Mouse (Mus musculus): ENCODE data around the gene Mipep. TPM values are rescaled to one million over a fixed set of nuclear protein-coding genes. Genes with fewer than 3 reads are reported as not detected.

Gene Mipep
- polyA plus RNA-seq, 1 experiment from 2014 or later, result 20.8 TPM

DNA sequence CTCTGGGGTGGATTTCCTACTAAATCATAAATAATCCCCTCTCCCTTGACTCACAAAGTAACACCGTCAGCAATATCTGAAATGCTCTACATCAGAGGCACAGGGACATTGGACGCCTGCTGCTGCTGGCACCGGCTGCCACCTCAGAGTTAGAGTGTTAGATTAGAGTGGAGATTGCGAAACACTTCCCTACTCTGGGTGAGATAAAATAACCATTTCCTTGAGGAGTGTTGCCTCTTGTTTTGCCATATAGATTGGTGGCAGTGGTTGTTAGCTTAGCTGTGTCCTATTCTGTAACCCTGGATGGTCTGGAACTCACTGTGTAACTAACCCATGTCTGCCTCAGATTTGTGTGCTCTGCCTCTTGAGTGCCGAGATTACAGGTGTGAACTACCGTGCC lies 39.2 kb upstream of the Mipep start:
- 91% methylated on average over 6 of the region's 6 CpGs for WGBS
- 0 out of 2 replicates have a peak, but pooled peaks cover 2% of the 10 kb centered on the region for H3K4me1 ChIP-seq (replicated peaks)
- H3K27ac ChIP-seq, result no peak overlapping the region
- no peaks in the 10 kb centered on the region for H3K9me3 ChIP-seq
- H3K27me3 ChIP-seq (ENCODE audit: insufficient read depth, poor library complexity, severe bottlenecking), result no peaks in the 10 kb centered on the region
- H3K4me3 ChIP-seq, result no peak overlapping the region
- H3K36me3 ChIP-seq, result peaks cover 88% of the 10 kb centered on the region
- no peak for DNase-seq (ENCODE audit: low spot score)

DNA sequence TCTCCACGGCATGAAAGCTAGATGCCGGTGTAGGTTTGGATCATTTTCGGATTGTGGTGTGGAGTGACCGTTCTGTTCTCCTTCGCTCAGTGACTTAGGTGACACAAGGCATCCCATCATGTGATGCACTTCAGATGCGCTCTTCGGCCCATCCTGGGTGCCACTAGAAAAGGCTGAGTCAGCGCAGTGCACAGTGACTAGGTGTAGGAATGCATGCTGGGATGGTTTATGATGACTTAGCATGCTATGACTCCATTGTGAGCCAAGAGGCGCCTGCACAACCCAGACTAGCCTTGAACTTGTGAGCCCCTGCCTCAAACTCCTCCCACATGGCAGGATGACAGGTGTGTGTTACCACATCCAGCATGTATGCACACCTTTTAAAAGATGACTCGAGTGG lies 38.2 kb upstream of the Mipep start:
- WGBS, result 95% methylated on average over 10 of the region's 10 CpGs
- H3K36me3 ChIP-seq, result peaks cover 88% of the 10 kb centered on the region
- no peak overlapping the region for H3K4me3 ChIP-seq

DNA sequence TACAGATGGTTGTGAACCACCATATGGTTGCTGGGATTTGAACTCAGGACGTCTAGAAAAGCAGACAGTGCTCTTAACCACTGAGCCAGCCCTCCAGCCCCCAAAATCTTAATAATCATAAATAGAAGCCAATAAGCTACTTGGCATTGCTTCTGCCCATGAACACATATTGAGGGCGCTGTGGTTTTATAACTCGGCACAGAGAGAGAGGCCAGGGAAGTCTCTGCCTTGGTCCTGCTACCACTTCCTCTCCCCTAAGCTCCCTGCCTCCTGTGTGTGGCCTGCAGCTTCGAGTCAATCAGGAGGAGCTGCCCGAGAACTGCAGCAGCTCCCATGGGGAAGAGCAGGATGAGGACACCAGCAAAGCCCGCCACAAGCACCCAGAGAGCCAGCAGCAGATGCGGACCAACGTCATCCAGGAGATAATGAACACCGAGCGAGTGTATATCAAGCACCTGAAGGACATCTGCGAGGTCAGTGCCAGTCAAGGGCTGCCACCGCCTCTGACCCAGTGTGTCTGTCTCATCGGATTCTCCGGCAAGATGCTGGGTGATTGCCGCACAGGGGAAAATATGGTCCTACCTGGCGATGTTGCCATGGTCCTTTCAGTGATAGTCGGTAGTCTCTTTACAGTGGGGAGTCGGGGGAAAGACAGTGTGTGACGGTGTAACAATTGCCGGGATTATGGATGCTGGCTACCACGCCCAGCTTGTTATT lies 37.1 kb upstream of the Mipep start:
- no peaks in the 10 kb centered on the region for H3K27me3 ChIP-seq (ENCODE audit: insufficient read depth, poor library complexity, severe bottlenecking)
- peaks cover 88% of the 10 kb centered on the region for H3K36me3 ChIP-seq
- 91% methylated on average over 21 of the region's 21 CpGs for WGBS

More for the DNA sequence above, 38.2 kb upstream of the Mipep start:
- no peak for DNase-seq (ENCODE audit: low spot score)
- no peaks in the 10 kb centered on the region for H3K27me3 ChIP-seq (ENCODE audit: insufficient read depth, poor library complexity, severe bottlenecking)
- H3K27ac ChIP-seq, result no peak overlapping the region
- no peaks in the 10 kb centered on the region for H3K4me1 ChIP-seq (replicated peaks)
- H3K9me3 ChIP-seq, result no peaks in the 10 kb centered on the region

DNA sequence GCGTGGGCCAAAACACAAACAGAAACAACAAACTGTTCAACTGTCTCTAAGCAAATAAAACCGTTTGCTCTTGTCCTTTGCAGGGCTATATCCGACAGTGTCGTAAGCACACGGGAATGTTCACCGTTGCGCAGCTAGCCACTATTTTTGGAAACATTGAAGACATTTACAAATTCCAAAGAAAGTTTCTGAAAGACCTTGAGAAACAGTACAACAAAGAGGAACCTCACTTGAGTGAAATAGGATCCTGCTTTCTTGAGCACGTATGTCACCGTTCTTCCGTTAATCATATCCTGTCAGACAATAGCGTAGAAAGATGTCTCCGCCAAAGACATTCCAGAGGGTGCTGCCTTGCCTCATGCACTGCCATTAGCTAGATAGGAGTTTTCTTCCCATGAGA lies 34.5 kb upstream of the Mipep start:
- Histone ChIP-seq H3K9me3 (no peaks in the 10 kb centered on the region), H3K4me3 (no peak overlapping the region), H3K27ac (no peak overlapping the region), H3K27me3 (ENCODE audit: insufficient read depth, poor library complexity, severe bottlenecking) (no peaks in the 10 kb centered on the region), H3K36me3 (peaks cover 96% of the 10 kb centered on the region), H3K4me1 (replicated peaks) (no peaks in the 10 kb centered on the region)
- 86% methylated on average over 12 of the region's 12 CpGs for WGBS
- no peak for DNase-seq (ENCODE audit: low spot score)

More for the DNA sequence above, 37.1 kb upstream of the Mipep start:
- Histone ChIP-seq H3K4me3 (no peak overlapping the region), H3K4me1 (replicated peaks) (no peaks in the 10 kb centered on the region), H3K9me3 (no peaks in the 10 kb centered on the region), H3K27ac (no peak overlapping the region)
- DNase-seq (ENCODE audit: low spot score), result no peak

DNA sequence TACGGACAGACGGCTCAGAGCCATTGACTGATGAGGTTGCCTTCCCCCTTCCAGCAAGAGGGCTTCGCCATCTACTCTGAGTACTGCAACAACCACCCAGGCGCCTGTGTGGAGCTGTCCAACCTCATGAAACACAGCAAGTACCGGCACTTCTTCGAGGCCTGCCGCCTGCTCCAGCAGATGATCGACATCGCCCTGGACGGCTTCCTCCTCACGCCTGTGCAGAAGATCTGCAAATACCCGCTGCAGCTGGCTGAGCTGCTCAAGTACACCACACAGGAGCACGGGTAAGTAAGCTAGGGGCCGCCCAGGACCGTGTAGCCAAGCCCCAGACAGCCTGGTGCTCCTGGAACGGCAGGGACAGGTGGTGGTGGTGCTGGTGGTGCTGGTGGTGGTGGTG lies 32.8 kb upstream of the Mipep start:
- H3K27ac ChIP-seq, result no peak overlapping the region
- no peaks in the 10 kb centered on the region for H3K9me3 ChIP-seq
- H3K36me3 ChIP-seq, result peaks cover 96% of the 10 kb centered on the region
- DNase-seq (ENCODE audit: low spot score), result no peak
- H3K27me3 ChIP-seq (ENCODE audit: insufficient read depth, poor library complexity, severe bottlenecking), result no peaks in the 10 kb centered on the region
- H3K4me1 ChIP-seq (replicated peaks), result no peaks in the 10 kb centered on the region
- H3K4me3 ChIP-seq, result no peak overlapping the region
- WGBS, result 95% methylated on average over 16 of the region's 16 CpGs

DNA sequence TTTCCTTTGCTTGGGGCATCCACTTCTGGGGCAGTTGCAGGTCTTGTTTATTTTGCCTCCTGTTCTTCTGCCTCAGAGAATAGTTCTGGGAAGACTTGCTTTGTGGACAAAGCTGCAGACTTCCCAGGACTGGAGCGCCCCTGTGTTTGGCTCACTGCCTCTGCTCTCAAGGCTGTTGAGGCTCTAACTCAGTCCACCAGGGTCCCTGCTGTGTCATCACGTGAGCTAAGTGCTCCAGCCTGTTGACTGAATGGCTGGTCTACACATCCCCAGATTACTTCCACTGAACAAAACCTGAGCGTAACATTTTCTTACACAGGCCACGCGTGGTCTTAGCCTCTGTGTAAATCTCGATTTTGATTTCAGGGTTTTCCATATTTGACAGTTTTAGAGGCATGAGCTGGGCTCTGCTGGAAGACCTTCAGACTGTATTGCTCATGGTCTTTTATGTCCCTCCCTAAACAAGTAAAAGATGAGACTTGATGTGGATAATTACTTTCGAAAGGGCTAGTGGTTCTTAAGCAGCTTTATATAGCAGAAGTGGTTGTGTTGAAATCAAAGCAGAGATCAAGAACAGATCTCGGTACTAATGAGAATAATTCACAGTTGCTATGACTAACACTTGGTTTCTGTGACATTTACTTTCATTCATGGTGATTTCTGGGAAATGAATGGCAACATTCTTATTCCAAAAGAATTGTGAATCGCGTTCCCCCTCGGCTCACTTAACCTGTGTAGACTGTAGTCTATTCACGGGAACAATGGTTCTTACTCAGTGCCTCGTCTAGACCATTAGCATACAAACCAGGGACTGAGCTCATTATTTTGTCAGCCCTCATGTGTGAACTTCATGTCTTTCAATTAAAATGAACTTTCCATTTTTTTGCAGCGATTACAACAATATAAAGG lies 31.2 kb upstream of the Mipep start:
- no peak overlapping the region for H3K27ac ChIP-seq
- 81% methylated on average over 14 of the region's 14 CpGs for WGBS
- H3K4me3 ChIP-seq, result no peak overlapping the region
- H3K4me1 ChIP-seq (replicated peaks), result no peaks in the 10 kb centered on the region
- DNase-seq (ENCODE audit: low spot score), result no peak
- peaks cover 96% of the 10 kb centered on the region for H3K36me3 ChIP-seq
- H3K27me3 ChIP-seq (ENCODE audit: insufficient read depth, poor library complexity, severe bottlenecking), result no peaks in the 10 kb centered on the region
- H3K9me3 ChIP-seq, result no peaks in the 10 kb centered on the region

DNA sequence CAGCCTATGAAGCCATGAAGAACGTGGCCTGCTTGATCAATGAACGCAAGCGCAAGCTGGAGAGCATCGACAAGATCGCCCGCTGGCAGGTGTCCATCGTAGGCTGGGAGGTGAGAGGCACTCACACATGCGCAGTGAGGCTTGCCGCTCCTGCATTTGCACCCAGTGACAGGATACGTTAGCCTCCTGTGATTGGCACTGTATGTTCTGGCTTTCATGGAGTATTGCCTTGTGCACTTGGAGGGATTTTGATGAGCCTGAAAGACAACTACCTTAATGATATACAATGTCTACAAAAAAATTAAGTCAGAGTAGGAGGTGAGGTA lies 30.6 kb upstream of the Mipep start:
- no peak for DNase-seq (ENCODE audit: low spot score)

DNA sequence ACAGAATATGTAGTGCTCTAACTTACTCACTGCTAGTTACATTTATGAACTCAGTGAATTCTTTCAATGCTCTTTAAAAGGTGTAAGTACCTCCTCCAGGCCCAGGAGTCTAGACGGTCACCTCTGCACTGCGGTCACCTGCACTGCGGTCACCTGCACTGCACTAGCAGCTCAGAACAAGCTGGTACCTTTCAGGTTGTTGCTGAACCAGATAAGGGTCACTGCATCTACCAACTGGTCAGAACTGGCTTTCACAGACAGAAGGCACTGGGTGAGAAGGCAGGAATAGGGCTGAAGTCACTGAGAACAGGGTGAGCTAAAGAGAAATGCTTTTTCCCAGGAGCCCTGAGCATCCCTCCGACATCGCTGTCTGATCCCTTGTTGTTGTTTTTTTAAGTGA lies 29.7 kb upstream of the Mipep start:
- Histone ChIP-seq H3K27me3 (ENCODE audit: insufficient read depth, poor library complexity, severe bottlenecking) (no peaks in the 10 kb centered on the region), H3K4me1 (replicated peaks) (no peaks in the 10 kb centered on the region), H3K27ac (no peak overlapping the region), H3K9me3 (no peaks in the 10 kb centered on the region), H3K36me3 (peaks cover 96% of the 10 kb centered on the region), H3K4me3 (no peak overlapping the region)
- DNase-seq (ENCODE audit: low spot score), result no peak
- 96% methylated on average over 5 of the region's 5 CpGs for WGBS

More for the DNA sequence above, 30.6 kb upstream of the Mipep start:
- H3K4me1 ChIP-seq (replicated peaks), result no peaks in the 10 kb centered on the region
- peaks cover 96% of the 10 kb centered on the region for H3K36me3 ChIP-seq
- WGBS, result 94% methylated on average over 10 of the region's 10 CpGs
- H3K4me3 ChIP-seq, result no peak overlapping the region
- no peaks in the 10 kb centered on the region for H3K27me3 ChIP-seq (ENCODE audit: insufficient read depth, poor library complexity, severe bottlenecking)
- H3K9me3 ChIP-seq, result no peaks in the 10 kb centered on the region
- no peak overlapping the region for H3K27ac ChIP-seq

DNA sequence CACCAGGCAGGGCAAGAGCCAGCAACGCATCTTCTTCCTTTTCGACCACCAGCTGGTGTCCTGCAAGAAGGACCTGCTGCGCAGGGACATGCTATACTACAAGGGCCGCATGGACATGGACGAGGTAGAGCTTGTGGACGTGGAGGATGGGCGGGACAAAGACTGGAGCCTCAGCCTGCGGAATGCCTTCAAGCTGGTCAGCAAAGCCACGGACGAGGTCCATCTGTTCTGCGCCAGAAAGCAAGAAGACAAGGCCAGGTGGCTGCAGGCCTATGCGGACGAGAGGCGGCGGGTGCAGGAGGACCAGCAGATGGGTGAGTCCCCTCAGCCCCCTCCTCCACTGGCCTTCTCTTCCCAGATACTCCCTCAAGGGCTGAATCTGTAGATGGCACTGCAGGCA lies 28.1 kb upstream of the Mipep start:
- no peaks in the 10 kb centered on the region for H3K27me3 ChIP-seq (ENCODE audit: insufficient read depth, poor library complexity, severe bottlenecking)
- no peaks in the 10 kb centered on the region for H3K9me3 ChIP-seq
- no peak for DNase-seq (ENCODE audit: low spot score)
- H3K4me1 ChIP-seq (replicated peaks), result no peaks in the 10 kb centered on the region
- peaks cover 96% of the 10 kb centered on the region for H3K36me3 ChIP-seq
- WGBS, result 92% methylated on average over 15 of the region's 15 CpGs
- H3K4me3 ChIP-seq, result no peak overlapping the region
- H3K27ac ChIP-seq, result no peak overlapping the region

DNA sequence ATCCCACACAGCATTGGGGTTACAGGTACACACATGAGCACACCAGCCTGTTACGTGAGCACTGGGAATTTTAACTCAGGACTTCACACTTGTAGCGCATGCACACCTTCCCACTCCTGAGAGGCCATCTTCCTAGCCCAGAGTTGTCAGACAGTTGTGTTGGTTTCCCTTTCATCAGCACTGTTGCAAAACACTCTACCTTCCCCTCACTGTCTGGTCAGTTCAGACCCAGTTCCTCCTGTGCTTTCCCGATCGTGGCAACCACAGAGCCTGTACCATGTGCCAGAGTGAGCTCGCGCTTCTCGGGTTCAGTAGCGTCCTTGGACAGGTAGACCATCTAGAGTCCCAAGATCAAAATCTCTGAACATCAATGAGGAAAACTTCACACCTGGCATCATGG lies 27.1 kb upstream of the Mipep start:
- DNase-seq (ENCODE audit: low spot score), result no peak
- Histone ChIP-seq H3K27ac (no peak overlapping the region), H3K36me3 (peaks cover 96% of the 10 kb centered on the region), H3K4me1 (replicated peaks) (no peaks in the 10 kb centered on the region), H3K27me3 (ENCODE audit: insufficient read depth, poor library complexity, severe bottlenecking) (no peaks in the 10 kb centered on the region), H3K4me3 (no peak overlapping the region), H3K9me3 (no peaks in the 10 kb centered on the region)
- WGBS, result 95% methylated on average over 8 of the region's 8 CpGs

DNA sequence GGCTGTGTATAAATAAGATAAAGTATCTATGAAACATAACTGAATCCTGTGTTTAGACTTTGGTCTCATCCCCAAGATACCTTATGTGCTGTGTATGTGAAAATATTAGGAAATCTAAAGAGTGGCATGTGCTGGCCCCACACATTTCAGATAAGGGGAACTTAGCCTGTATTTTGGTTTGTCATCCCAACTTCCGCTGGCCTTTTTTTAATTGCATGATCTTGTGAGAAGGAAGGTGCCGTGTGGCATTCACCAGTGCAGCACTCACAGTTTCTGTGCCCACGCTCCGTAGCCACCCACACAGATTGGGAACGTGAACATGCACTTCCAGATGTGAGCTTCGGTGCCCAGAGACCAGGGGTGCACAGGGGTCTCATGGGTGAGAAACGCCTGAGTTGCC lies 26.7 kb upstream of the Mipep start:
- no peak overlapping the region for H3K27ac ChIP-seq
- H3K36me3 ChIP-seq, result peaks cover 100% of the 10 kb centered on the region
- no peak overlapping the region for H3K4me3 ChIP-seq
- 95% methylated on average over 7 of the region's 7 CpGs for WGBS
- no peak for DNase-seq (ENCODE audit: low spot score)
- H3K27me3 ChIP-seq (ENCODE audit: insufficient read depth, poor library complexity, severe bottlenecking), result no peaks in the 10 kb centered on the region
- no peaks in the 10 kb centered on the region for H3K4me1 ChIP-seq (replicated peaks)
- H3K9me3 ChIP-seq, result no peaks in the 10 kb centered on the region

DNA sequence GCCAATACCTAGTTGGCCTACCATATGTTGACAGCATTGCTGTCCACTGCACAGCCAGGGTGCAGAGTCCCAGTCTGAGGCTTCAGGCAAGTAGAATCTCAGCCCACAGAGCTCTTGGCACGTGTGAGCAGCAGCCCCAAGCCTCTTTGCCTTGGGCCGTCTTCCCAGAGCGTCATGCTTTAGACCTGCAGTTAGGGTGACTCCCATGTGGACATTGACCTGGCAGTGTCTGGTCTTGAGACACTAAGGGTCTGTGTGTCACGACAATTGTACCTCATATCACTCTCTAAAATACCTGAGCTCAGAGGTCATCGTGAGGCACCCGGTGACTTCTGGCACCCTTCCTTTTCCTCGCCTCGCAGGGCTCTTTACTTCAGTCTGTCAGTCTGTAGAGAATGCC lies 25.3 kb upstream of the Mipep start:
- WGBS, result 96% methylated on average over 8 of the region's 8 CpGs
- no peak overlapping the region for H3K4me3 ChIP-seq
- H3K9me3 ChIP-seq, result no peaks in the 10 kb centered on the region
- no peak for DNase-seq (ENCODE audit: low spot score)
- H3K36me3 ChIP-seq, result peaks cover 100% of the 10 kb centered on the region
- H3K4me1 ChIP-seq (replicated peaks), result no peaks in the 10 kb centered on the region
- H3K27me3 ChIP-seq (ENCODE audit: insufficient read depth, poor library complexity, severe bottlenecking), result no peaks in the 10 kb centered on the region
- no peak overlapping the region for H3K27ac ChIP-seq

DNA sequence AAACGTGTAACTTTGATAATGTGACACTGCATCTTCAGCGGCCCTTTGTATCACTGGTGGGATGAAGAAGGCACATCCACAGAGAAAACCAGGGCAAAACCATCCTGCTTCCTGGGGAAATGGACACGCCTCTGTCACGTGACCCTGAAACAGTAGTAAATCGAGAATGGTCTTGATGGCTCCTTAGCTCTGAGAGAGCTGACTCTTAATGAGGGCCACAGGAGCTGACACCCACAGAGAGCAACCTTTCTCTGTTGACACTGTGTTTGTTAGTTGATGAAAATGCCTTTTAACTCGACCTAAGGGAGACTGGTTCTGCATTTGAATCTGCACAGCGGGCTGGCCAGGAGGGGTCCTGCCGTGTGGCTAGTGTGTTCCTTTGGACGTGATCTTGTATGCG lies 22.6 kb upstream of the Mipep start:
- 76% methylated on average over 10 of the region's 10 CpGs for WGBS
- peaks cover 80% of the 10 kb centered on the region for H3K36me3 ChIP-seq
- DNase-seq (ENCODE audit: low spot score), result no peak
- no peak overlapping the region for H3K4me3 ChIP-seq
- no peaks in the 10 kb centered on the region for H3K27me3 ChIP-seq (ENCODE audit: insufficient read depth, poor library complexity, severe bottlenecking)
- H3K27ac ChIP-seq, result no peak overlapping the region
- peaks cover 7% of the 10 kb centered on the region; the same call in 1 of the 2 replicates for H3K4me1 ChIP-seq (replicated peaks)
- no peaks in the 10 kb centered on the region for H3K9me3 ChIP-seq
